Mouse (Mus musculus): ENCODE data around the gene Apool.

GRCm38 (mm10) chrX:112310804-112311530 lies at the start of gene Apool:
- TF ChIP-seq CTCF (IDR thresholded peaks at IDR 0.05; ENCODE audit: low read depth, low read length) = no peak
- TF ChIP-seq TAL1 (conservative IDR thresholded peaks at IDR 0.05; ENCODE audit: low read depth, low read length) = no peak
- TF ChIP-seq GATA1 (IDR thresholded peaks at IDR 0.05; ENCODE audit: borderline replicate concordance, low read length) = no peak

Measured in G1E (cell line).